Mouse (Mus musculus) forebrain, embryonic 16.5 days (tissue): ENCODE results near the gene Fbxo44. TPM values are rescaled to one million over a fixed set of nuclear protein-coding genes. Genes with fewer than 3 reads are reported as not detected.
"Not testable (repeated sequence)": the region's sequence is repeated elsewhere in the genome, so short reads cannot be mapped to it uniquely, and the experiment has no call there.

Source experiments
- ATAC-seq: fragments of 200-750 bp; cut with Nextera tagmentation; 2 replicates; pipeline ENCODE4 v1.8.0; 2017; ENCODE audit warnings: mild to moderate bottlenecking, moderate library complexity
- H3K27ac ChIP-seq: fragments of 300-500 bp; sonication (generic); 2 replicates; pipeline ENCODE4 v1.5.1; 2014; ENCODE audit warnings: low read length, control low read depth
- H3K27me3 ChIP-seq: fragments of 300-500 bp; sonication (generic); replicated peaks from 2 replicates; pipeline ENCODE4 v1.6.1; 2014; ENCODE audit warnings: low read length; ENCODE audit not compliant: control insufficient read depth, insufficient read depth
- H3K36me3 ChIP-seq: fragments of 300-500 bp; sonication (generic); 2 replicates; pipeline ENCODE4 v1.6.1; 2014; ENCODE audit not compliant: control insufficient read depth, insufficient read depth
- H3K4me1 ChIP-seq: fragments of 300-500 bp; sonication (generic); replicated peaks from 2 replicates; pipeline ENCODE4 v1.6.1; 2014; ENCODE audit warnings: low read length; ENCODE audit not compliant: control insufficient read depth, insufficient read depth
- H3K4me2 ChIP-seq: fragments of 300-500 bp; sonication (generic); 2 replicates; pipeline ENCODE4 v1.6.1; 2014; ENCODE audit warnings: mild to moderate bottlenecking, low read length, control low read depth
- H3K4me3 ChIP-seq: fragments of 300-500 bp; sonication (generic); replicated peaks from 2 replicates; pipeline ENCODE4 v1.5.1; 2014; ENCODE audit warnings: mild to moderate bottlenecking, low read length, control low read depth
- H3K9ac ChIP-seq: fragments of 300-500 bp; sonication (generic); replicated peaks from 2 replicates; pipeline ENCODE4 v1.6.1; 2014; ENCODE audit warnings: low read depth, low read length, control low read depth
- H3K9me3 ChIP-seq: fragments of 300-500 bp; sonication (generic); 2 replicates; pipeline ENCODE4 v1.6.1; 2016; ENCODE audit warnings: low read length; ENCODE audit not compliant: control insufficient read depth
- WGBS: fragments of 180-500 bp; shearing (Covaris S2); extraction: QIAGEN DNeasy Blood & Tissue Kit; methylation state at CpG from one replicate; pipeline ENCODE4 v1.1.7; 2014; 5-methylcytosine and 5-hydroxymethylcytosine counted together
- polyA plus RNA-seq: library from polyadenylated mRNA; unstranded; fragments of >200 nt; fragmentation: Nextera tagmentation; extraction: Ambion mirVana; gene quantifications from 2 replicates; pipeline ENCODE4 v1.2.1, GENCODE M21; 2015

Fbxo44 gene
- polyA plus RNA-seq, 1 experiment from 2014 or later: 67.1 TPM

DNA sequence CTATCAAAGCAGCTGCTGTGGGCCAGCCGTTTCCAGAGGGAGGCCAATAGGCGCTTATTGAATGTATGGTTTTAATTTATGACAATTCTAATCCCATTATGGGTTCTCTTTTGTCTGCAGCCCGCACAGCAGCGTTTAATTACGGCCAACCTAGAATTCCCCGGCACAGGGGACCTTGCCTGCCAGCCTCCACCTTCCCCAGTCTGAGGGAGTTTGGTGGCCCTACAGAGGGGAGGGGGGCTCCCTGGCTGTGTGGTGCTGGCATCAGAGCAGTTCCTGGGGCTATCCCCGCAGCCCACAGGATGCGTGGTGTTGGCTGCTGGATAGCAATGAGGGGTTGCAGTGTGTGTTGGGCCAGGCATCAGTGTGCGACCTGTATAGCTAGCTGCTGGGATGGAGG is 24.3 kb upstream of the Fbxo44 start:
- no peaks in the 10 kb centered on the region for H3K36me3 ChIP-seq
- no peak overlapping the region for H3K27ac ChIP-seq
- H3K9me3 ChIP-seq: no peaks in the 10 kb centered on the region; the same call in 1 of the 2 replicates
- H3K27me3 ChIP-seq: no peaks in the 10 kb centered on the region
- ATAC-seq: no peak
- no peaks in the 10 kb centered on the region for H3K4me1 ChIP-seq
- 20% methylated on average over 9 of the region's 9 CpGs for WGBS
- no peak overlapping the region for H3K9ac ChIP-seq
- no peak overlapping the region for H3K4me2 ChIP-seq
- no peak overlapping the region for H3K4me3 ChIP-seq

DNA sequence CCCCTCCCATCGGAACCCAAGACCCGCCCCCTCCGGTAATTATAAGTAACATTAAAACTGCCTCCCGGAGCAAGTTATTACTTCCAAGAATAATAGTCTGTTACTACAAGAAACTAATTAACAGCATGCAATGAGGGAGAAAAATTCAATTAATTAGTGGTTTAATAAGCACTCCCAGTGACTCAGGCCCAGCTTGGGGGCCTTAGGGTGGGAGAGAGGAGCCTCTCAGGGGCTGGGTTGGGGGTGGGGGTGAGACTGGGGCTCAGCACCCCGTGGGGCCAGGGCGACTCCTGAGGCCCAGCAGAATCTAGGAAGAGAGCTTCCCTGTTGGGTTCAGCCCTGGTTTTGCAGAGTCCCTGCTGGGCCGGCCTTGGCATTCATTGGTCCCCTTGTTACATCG is 22.1 kb upstream of the Fbxo44 start:
- H3K4me2 ChIP-seq: no peak overlapping the region
- H3K27ac ChIP-seq: no peak overlapping the region
- H3K4me3 ChIP-seq: no peak overlapping the region
- ATAC-seq: peak; percentile 54
- H3K36me3 ChIP-seq: no peaks in the 10 kb centered on the region
- H3K4me1 ChIP-seq: no peaks in the 10 kb centered on the region
- H3K9ac ChIP-seq: no peak overlapping the region
- 16% methylated on average over 8 of the region's 8 CpGs for WGBS
- H3K9me3 ChIP-seq: no peaks in the 10 kb centered on the region; the same call in 1 of the 2 replicates
- peaks cover 5% of the 10 kb centered on the region for H3K27me3 ChIP-seq

GRCm38 (mm10) chr4:148181483-148181882 is 21.2 kb upstream of the Fbxo44 start:
- no peak overlapping the region for H3K27ac ChIP-seq
- H3K4me1 ChIP-seq: no peaks in the 10 kb centered on the region
- WGBS: 78% methylated on average over 12 of the region's 12 CpGs
- H3K36me3 ChIP-seq: no peaks in the 10 kb centered on the region
- H3K4me2 ChIP-seq: no peak overlapping the region
- H3K4me3 ChIP-seq: no peak overlapping the region
- H3K9ac ChIP-seq: no peak overlapping the region
- ATAC-seq: peak; percentile 38; the same call in 1 of the 2 replicates
- H3K9me3 ChIP-seq: no peaks in the 10 kb centered on the region
- H3K27me3 ChIP-seq: peaks cover 6% of the 10 kb centered on the region

DNA sequence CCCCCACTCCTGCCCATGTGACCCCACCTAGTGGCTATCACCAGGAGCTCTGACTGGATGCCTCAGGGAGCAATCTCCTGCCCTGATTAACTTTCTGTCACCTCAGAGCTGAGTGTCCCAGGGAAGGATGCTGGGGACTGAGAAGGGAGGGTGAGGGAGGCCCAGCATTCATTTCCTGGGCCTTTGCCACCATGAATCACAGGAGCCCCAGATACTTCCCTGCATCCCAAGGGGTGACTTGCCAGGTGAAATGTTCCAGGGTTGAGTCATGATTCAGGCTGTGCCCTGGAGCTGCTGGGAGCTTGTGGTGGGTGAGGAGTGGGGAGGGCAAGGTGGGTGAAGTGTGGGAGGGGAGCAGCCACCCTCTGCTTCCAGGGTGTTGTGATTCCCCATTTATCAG is 17.4 kb upstream of the Fbxo44 start:
- peaks cover 31% of the 10 kb centered on the region for H3K27me3 ChIP-seq
- no peak overlapping the region for H3K27ac ChIP-seq
- no peaks in the 10 kb centered on the region for H3K9me3 ChIP-seq
- no peaks in the 10 kb centered on the region for H3K36me3 ChIP-seq
- no peak overlapping the region for H3K9ac ChIP-seq
- H3K4me3 ChIP-seq: no peak overlapping the region
- H3K4me1 ChIP-seq: peaks cover 13% of the 10 kb centered on the region
- H3K4me2 ChIP-seq: no peak overlapping the region
- no peak for ATAC-seq

DNA sequence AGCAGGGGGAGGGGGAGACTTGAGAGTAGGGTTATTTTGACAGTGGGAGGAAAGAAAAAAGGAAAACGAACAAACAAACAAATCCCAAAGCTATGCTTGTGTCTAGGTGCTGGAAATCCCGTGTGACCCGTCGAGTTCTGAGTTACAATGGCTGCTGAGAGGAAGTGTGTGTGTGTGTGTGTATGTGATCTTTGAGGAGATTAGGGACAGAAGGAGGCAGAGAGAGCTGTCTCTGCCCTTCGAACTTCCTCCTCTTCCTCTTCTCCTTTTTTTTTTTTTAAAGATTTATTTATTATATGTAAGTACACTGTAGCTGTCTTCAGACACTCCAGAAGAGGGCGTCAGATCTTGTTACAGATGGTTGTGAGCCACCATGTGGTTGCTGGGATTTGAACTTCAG is 16.3 kb upstream of the Fbxo44 start:
- H3K4me1 ChIP-seq: peaks cover 13% of the 10 kb centered on the region
- peaks cover 40% of the 10 kb centered on the region for H3K27me3 ChIP-seq
- not testable (repeated sequence) for ATAC-seq, H3K27ac ChIP-seq, H3K9ac ChIP-seq, H3K9me3 ChIP-seq, H3K36me3 ChIP-seq, H3K4me3 ChIP-seq, H3K4me2 ChIP-seq
- WGBS: 75% methylated on average over 5 of the region's 6 CpGs

- Histone ChIP-seq H3K36me3 (no peaks in the 10 kb centered on the region), H3K27me3 (peaks cover 48% of the 10 kb centered on the region), H3K9me3 (no peaks in the 10 kb centered on the region), H3K4me1 (peaks cover 13% of the 10 kb centered on the region), H3K9ac (no peak overlapping the region; the same call in 1 of the 2 replicates), H3K27ac (no peak overlapping the region), H3K4me3 (peak overlapping the region; percentile 42), H3K4me2 (peak overlapping the region; percentile 71)
- WGBS: 3% methylated on average over 12 of the region's 12 CpGs
- peak; percentile 19; the same call in 1 of the 2 replicates for ATAC-seq
Observed at GRCm38 (mm10) chr4:148174495-148174862, 14.2 kb upstream of the Fbxo44 start.

DNA sequence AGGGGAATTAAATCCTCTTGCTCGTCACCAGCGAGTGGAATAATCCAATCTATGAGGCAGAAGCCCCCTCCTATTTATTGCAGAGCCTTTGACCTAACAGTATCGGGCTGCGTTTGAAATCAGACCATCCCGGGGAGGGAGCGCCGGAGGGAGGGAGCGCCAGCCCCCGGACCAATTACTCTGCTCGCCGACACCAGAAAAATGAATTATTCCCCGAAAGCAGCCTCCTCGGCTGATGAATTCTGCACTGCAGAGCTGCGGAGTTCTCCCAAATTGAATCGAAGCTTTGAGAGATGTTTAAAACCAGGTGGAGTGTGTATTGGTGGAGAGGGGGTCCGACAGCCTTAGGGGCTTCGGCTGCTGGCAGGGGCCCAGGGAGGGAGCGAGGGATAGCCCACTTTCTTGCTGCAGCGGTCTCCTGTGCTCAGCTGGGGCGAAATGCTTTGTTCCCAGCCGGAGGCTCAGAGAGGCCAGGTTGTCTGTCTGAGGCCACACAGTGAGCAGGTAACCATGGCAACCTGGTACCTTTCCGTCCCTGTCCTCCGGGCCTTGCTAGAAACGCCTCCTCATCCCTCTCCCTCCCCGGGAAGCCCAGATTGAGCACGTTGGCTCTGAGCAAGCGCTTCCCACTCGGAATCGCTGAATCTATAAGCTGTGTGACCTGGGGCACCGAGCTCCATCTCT is 13.7 kb upstream of the Fbxo44 start:
- Histone ChIP-seq H3K27me3 (peaks cover 49% of the 10 kb centered on the region), H3K36me3 (no peaks in the 10 kb centered on the region), H3K4me3 (peak overlapping the region; percentile 42), H3K9ac (peak overlapping the region; percentile 57), H3K4me1 (peaks cover 13% of the 10 kb centered on the region), H3K9me3 (no peaks in the 10 kb centered on the region), H3K4me2 (peak overlapping the region; percentile 71), H3K27ac (0 out of 2 replicates have a peak overlapping the region, but pooled peaks have one; percentile 12)
- ATAC-seq: peak; percentile 45
- WGBS: under 1% methylated on average over 30 of the region's 30 CpGs

- Histone ChIP-seq H3K4me3 (no peak overlapping the region), H3K9me3 (no peaks in the 10 kb centered on the region), H3K36me3 (no peaks in the 10 kb centered on the region), H3K4me1 (peaks cover 22% of the 10 kb centered on the region), H3K4me2 (no peak overlapping the region), H3K9ac (no peak overlapping the region), H3K27ac (no peak overlapping the region), H3K27me3 (peaks cover 43% of the 10 kb centered on the region)
- ATAC-seq: no peak
- WGBS: 7% methylated on average over 3 of the region's 3 CpGs
Observed at GRCm38 (mm10) chr4:148171261-148171660, 11.0 kb upstream of the Fbxo44 start.

GRCm38 (mm10) chr4:148170842-148171241 is 10.6 kb upstream of the Fbxo44 start:
- no peaks in the 10 kb centered on the region for H3K36me3 ChIP-seq
- peaks cover 26% of the 10 kb centered on the region for H3K4me1 ChIP-seq
- peaks cover 43% of the 10 kb centered on the region for H3K27me3 ChIP-seq
- H3K4me2 ChIP-seq: no peak overlapping the region
- 0% methylated on average over 2 of the region's 2 CpGs for WGBS
- no peak overlapping the region for H3K4me3 ChIP-seq
- no peak overlapping the region for H3K27ac ChIP-seq
- no peak overlapping the region for H3K9ac ChIP-seq
- ATAC-seq: no peak
- no peaks in the 10 kb centered on the region for H3K9me3 ChIP-seq
